Mouse (Mus musculus): ENCODE results near the gene Serpina3c. TPM values are rescaled to one million over a fixed set of nuclear protein-coding genes. Genes with fewer than 3 reads are reported as not detected.

Gene Serpina3c
- polyA plus RNA-seq, 1 experiment from 2014 or later: not detected

- H3K27ac ChIP-seq: no peak overlapping the region
- 0 out of 2 replicates have a peak, but pooled peaks cover 4% of the 10 kb centered on the region for H3K9me3 ChIP-seq
- H3K4me1 ChIP-seq: no peaks in the 10 kb centered on the region
- H3K27me3 ChIP-seq (ENCODE audit: poor library complexity, severe bottlenecking): no peaks in the 10 kb centered on the region
- H3K36me3 ChIP-seq (replicated peaks): no peaks in the 10 kb centered on the region
- no peak for DNase-seq (ENCODE audit: extremely low spot score, low spot score)
- no peak overlapping the region for H3K4me3 ChIP-seq
These were observed 47.8 kb downstream of the Serpina3c start for GRCm38 (mm10) chr12:104105847-104106246.

GRCm38 (mm10) chr12:104100768-104101167 lies 52.9 kb downstream of the Serpina3c start, which contains the start of gene Serpina5:
TSS of gene Serpina5 (plus strand) at chr12:104101113.
- Histone ChIP-seq H3K4me3 (no peak within 1 kb of the TSS), H3K36me3 (replicated peaks) (no peaks in the 10 kb centered on the region), H3K4me1 (no peaks in the 10 kb centered on the region), H3K9me3 (0 out of 2 replicates have a peak, but pooled peaks cover 4% of the 10 kb centered on the region), H3K27ac (no peak within 1 kb of the TSS), H3K27me3 (ENCODE audit: poor library complexity, severe bottlenecking) (no peaks in the 10 kb centered on the region)
- 94% methylated on average over 6 of the region's 6 CpGs for WGBS
- DNase-seq (ENCODE audit: extremely low spot score, low spot score): no peak

Other genes starting within 250 kb of the Serpina3c start
- not detected in 2 replicates for gene Serpina1c, start 249.0 kb downstream of the Serpina3c start, polyA plus RNA-seq (2016; fragmentation: Nextera tagmentation; extraction: Ambion mirVana)
- gene Serpina1e, start 194.9 kb downstream of the Serpina3c start, polyA plus RNA-seq (2016; fragmentation: Nextera tagmentation; extraction: Ambion mirVana): not detected in 2 replicates
- gene Serpina11, start 163.9 kb downstream of the Serpina3c start, polyA plus RNA-seq (2016; fragmentation: Nextera tagmentation; extraction: Ambion mirVana): not detected in 2 replicates
- not detected in 2 replicates for gene Serpina9, start 140.1 kb downstream of the Serpina3c start, polyA plus RNA-seq (2016; fragmentation: Nextera tagmentation; extraction: Ambion mirVana)
- not detected in 2 replicates for gene Serpina12, start 109.4 kb downstream of the Serpina3c start, polyA plus RNA-seq (2016; fragmentation: Nextera tagmentation; extraction: Ambion mirVana)
- not detected in 2 replicates for gene Serpina5, start 52.8 kb downstream of the Serpina3c start, polyA plus RNA-seq (2016; fragmentation: Nextera tagmentation; extraction: Ambion mirVana)
- not detected in 2 replicates for gene Serpina3a, start 41.1 kb downstream of the Serpina3c start, polyA plus RNA-seq (2016; fragmentation: Nextera tagmentation; extraction: Ambion mirVana)
- gene Serpina3b, start 25.9 kb downstream of the Serpina3c start, polyA plus RNA-seq (2016; fragmentation: Nextera tagmentation; extraction: Ambion mirVana): not detected in 2 replicates
- 0.11 and 0.32 TPM in 2 replicates for gene Serpina3f, start 60.7 kb upstream of the Serpina3c start, polyA plus RNA-seq (2016; fragmentation: Nextera tagmentation; extraction: Ambion mirVana)
- gene Serpina3g, start 82.4 kb upstream of the Serpina3c start, polyA plus RNA-seq (2016; fragmentation: Nextera tagmentation; extraction: Ambion mirVana): 0.11 TPM in 1 of 2 replicates, not detected in the other
- not detected in 2 replicates for gene Serpina3i, start 109.3 kb upstream of the Serpina3c start, polyA plus RNA-seq (2016; fragmentation: Nextera tagmentation; extraction: Ambion mirVana)
- not detected in 2 replicates for gene Serpina3j, start 160.7 kb upstream of the Serpina3c start, polyA plus RNA-seq (2016; fragmentation: Nextera tagmentation; extraction: Ambion mirVana)
- not detected in 2 replicates for gene Serpina3k, start 184.6 kb upstream of the Serpina3c start, polyA plus RNA-seq (2016; fragmentation: Nextera tagmentation; extraction: Ambion mirVana)
- gene Serpina3m, start 184.6 kb upstream of the Serpina3c start, polyA plus RNA-seq (2016; fragmentation: Nextera tagmentation; extraction: Ambion mirVana): not detected in 2 replicates